Mouse (Mus musculus) adrenal gland, postnatal 36 days (tissue): ENCODE measurements around the gene Fpgs. TPM values are rescaled to one million over a fixed set of nuclear protein-coding genes. Genes with fewer than 3 reads are reported as not detected.

ENCODE experiments used
- DNase-seq, 2 experiments: peaks; one replicate each; pipeline ENCODE4 v3.0.0; 2021; ENCODE audit warnings: mixed read lengths in 1 of 2
- microRNA-seq: library from miRNA; unstranded; fragments of <30 nt; microRNA quantifications from one replicate; pipeline ENCODE4 v1.2.0, GENCODE M21; 2021
- total RNA-seq, 2 experiments: library from RNA; stranded (reverse); gene quantifications; 2 replicates each; pipeline ENCODE4 v1.2.3; 2021

The Fpgs gene
- total RNA-seq, 2 experiments from 2014 or later = 12.8 to 14.9 TPM

DNA sequence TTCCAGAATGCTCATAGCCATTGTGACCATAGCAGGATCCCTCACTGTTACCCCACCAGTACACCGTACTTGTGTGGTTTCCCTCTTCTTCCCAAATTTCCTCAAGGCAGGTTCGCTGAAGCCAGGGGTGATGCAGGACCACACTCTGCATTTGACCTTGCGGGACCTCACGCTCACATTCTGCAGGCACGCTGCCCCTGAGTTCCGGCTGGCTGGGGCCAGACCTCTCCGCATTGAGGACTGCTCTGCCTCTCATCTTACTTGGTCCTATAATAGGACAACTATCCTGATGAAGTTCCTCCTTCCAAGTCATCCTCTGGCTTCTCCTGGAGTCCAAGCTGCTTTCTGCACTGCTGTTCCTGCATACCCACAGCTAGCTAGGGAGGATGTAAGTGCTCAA is 67.3 kb downstream of the Fpgs start:
- DNase-seq = no peak

DNA sequence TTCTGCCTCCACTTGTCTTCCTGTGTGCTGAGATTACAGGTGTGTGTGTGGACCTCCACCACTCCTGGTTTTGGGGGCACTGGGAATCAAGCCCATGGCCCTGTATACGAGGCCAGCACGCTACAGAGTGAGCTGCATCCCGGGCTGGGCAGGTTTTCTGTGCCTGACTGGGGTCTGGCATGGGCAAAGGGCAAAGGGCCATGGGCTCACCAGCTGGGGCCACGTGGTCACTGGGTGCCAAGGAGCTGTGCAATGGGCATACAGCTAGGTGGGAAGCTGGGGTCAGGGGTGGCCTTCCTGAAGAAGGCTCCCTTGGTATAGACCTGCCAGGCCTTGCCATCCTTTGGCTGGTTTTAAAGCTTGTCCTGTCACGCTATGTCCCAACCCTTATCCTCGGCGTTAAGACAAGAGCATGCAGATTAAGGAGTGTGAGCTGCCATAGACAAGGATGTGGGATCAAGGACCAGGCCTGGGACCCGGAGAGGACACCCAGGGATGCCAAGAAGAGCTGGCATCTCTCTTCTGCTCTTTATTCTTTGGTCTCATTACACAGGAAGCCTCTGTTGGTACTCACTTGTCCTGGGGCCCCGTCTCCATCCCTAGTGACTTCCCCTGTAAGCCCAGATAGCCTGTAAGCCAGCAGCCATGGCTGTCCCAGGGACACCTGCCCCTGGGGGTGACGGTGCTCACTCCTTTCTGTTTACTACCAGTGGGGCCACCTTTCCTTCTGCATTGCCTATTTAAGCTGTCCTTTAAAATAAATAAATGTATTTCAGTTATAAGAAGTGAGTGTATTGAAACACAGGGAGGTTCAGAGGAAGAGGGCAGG is 69.5 kb downstream of the Fpgs start:
- no peak for DNase-seq

DNA sequence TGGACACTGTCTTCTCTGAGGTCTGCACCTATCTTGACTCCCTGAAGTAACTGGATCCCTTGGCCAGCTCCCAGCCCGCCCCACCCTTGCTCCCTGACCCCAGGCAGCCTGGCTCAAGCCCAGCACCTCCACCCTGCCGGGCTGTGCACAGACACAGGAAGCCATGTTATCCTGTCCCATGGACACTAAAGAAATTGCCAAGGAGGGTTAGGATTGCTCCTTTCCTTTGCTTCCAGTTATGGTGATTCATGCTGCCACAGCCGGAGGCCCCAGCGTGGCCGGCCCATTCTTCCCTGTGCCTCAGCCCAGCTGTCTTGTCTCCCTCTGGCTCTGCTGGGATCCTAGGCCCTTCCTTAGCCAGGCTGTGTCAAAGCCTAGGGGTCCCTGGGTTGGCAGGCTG is 70.3 kb downstream of the Fpgs start:
- peak; percentile 46 to 60 for DNase-seq

Small RNA genes lying within 50 kb of the gene (microRNA-seq; reads per million reads assigned to microRNA genes)
- not detected for gene Gm47291
- gene Mir1954 = not detected
- not detected for gene Mir2861
- not detected for gene Mir3960
- not detected for gene Mir8093

Other genes with a start within 250 kb of the Fpgs start
- 10 to 100 TPM; 21.5 to 34.8 TPM for gene Fam102a, start 168.8 kb downstream of the Fpgs start, total RNA-seq
- gene Dpm2, start 133.3 kb downstream of the Fpgs start, total RNA-seq = 10 to 100 TPM; 60.5 to 61.1 TPM
- not detected for gene Pip5kl1, start 129.3 kb downstream of the Fpgs start, total RNA-seq
- not detected for gene 9430097D07Rik, start 128.5 kb downstream of the Fpgs start, total RNA-seq
- gene St6galnac4, start 117.0 kb downstream of the Fpgs start, total RNA-seq = 10 to 100 TPM in 1 of 2 experiments, 1 to 10 TPM in 1; 7.9 to 11.0 TPM
- gene St6galnac6, start 104.4 kb downstream of the Fpgs start, total RNA-seq = 10 to 100 TPM; 38.3 to 58.1 TPM
- gene Ak1, start 82.4 kb downstream of the Fpgs start, total RNA-seq = 10 to 100 TPM; 49.4 to 50.0 TPM
- gene Eng, start 57.5 kb downstream of the Fpgs start, total RNA-seq = 10 to 100 TPM; 96.0 to 97.8 TPM
- 10 to 100 TPM; 74.7 to 76.3 TPM for gene Cdk9, start 8.9 kb upstream of the Fpgs start, total RNA-seq
- gene Sh2d3c, start 16.9 kb upstream of the Fpgs start, total RNA-seq = 10 to 100 TPM; 13.0 to 18.9 TPM
- not detected for gene 6330409D20Rik, start 36.9 kb upstream of the Fpgs start, total RNA-seq
- 10 to 100 TPM; 26.7 to 32.5 TPM for gene Tor2a, start 53.1 kb upstream of the Fpgs start, total RNA-seq
- gene Ttc16, start 71.5 kb upstream of the Fpgs start, total RNA-seq = under 1 TPM; 0.10 to 0.20 TPM
- 10 to 100 TPM in 1 of 2 experiments, 1 to 10 TPM in 1; 8.3 to 12.0 TPM for gene Ptrh1, start 71.6 kb upstream of the Fpgs start, total RNA-seq
- not detected for gene Cfap157, start 80.3 kb upstream of the Fpgs start, total RNA-seq
- 10 to 100 TPM; 21.5 to 30.6 TPM for gene Stxbp1, start 143.1 kb upstream of the Fpgs start, total RNA-seq
- 10 to 100 TPM; 15.8 to 32.3 TPM for gene Fam129b, start 172.0 kb upstream of the Fpgs start, total RNA-seq